Mouse (Mus musculus): ENCODE results near the gene Sord.

DNA sequence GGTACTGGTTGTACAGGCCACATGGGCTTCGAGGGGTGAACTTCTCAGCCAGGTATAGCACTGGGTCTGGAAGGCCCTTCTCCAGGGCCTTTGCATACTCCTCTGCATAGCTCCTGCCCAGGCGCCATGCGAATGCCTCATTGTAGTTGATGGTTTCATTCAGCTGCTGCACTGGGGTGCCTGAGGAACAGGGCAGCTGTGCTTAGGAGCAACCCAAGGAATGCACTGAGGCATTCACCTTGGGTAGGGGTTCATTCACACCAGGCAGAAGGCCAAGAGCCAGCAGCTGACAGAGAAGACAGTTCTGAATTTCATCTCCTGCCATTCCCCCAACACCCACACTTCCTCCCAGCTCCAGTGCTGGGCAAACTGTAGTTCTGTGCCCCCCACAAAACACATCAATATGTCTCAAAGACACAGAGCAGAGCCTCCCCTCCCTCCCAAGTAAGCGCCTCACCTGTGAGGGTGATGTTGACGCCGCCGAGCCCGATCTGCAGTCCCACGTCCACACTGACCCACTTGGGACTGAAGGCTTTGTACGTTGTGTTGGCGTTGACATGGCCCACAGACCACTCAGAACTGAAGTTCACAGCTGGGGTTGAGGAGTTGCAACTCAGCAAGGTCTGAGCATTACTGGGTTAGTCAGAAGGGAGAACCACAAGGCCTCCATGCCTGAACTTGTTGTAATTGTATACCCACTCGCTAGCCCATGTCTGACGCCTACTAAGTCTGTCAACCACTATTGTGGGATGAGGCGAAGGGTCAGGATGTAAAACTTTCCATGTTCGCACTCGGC, 70.7 kb downstream of the Sord start:
- TF ChIP-seq CTCF (IDR thresholded peaks at IDR 0.05; ENCODE audit: low read depth, low read length) (no peak), TAL1 (conservative IDR thresholded peaks at IDR 0.05; ENCODE audit: low read depth, low read length) (no peak), GATA2 (IDR thresholded peaks at IDR 0.05; ENCODE audit: borderline replicate concordance, low read depth, low read length) (no peak), GATA1 (IDR thresholded peaks at IDR 0.05; ENCODE audit: borderline replicate concordance, low read length) (no peak), POLR2AphosphoS5 (IDR thresholded peaks at IDR 0.05; ENCODE audit: insufficient replicate concordance, low read depth, low read length) (no peak)

All from G1E (cell line).